Mouse (Mus musculus) activated CD4-positive, CD25-positive, alpha-beta regulatory T cell (primary cell): ENCODE results near the gene 1700047I17Rik2. TPM values are rescaled to one million over a fixed set of nuclear protein-coding genes. Genes with fewer than 3 reads are reported as not detected.

ENCODE experiments used
- polyA plus RNA-seq, 2 experiments: library from polyadenylated mRNA; unstranded; fragments of 100-300 nt; shearing (Covaris generic); gene quantifications; one replicate each; pipeline ENCODE4 v1.2.1; 2017

Gene 1700047I17Rik2
- not detected for polyA plus RNA-seq

GRCm38 (mm10) chr12:55199306-55199705, at the start of gene 1700047I17Rik2:
Gene 1700047I17Rik2 (plus strand): TSS chr12:55199592.

GRCm38 (mm10) chr12:55154559-55155448, 44.6 kb upstream of the 1700047I17Rik2 start, which contains the start of gene Srp54b:
Gene Srp54b (plus strand): TSS chr12:55155104.

GRCm38 (mm10) chr12:55229626-55230519, 30.5 kb downstream of the 1700047I17Rik2 start, which contains the start of gene Srp54c:
Gene Srp54c (plus strand): TSS chr12:55230168.

Other genes starting within 250 kb of the 1700047I17Rik2 start
- 1 to 10 TPM; 5.0 to 6.7 TPM for gene Gm20403, start 213.1 kb upstream of the 1700047I17Rik2 start, polyA plus RNA-seq
- 100 to 1,000 TPM; 140 to 152 TPM for gene Baz1a, start 185.2 kb upstream of the 1700047I17Rik2 start, polyA plus RNA-seq
- gene 2700097O09Rik, start 119.5 kb upstream of the 1700047I17Rik2 start, polyA plus RNA-seq: 10 to 100 TPM; 11.2 to 24.8 TPM
- 100 to 1,000 TPM; 134 to 148 TPM for gene Srp54a, start 119.3 kb upstream of the 1700047I17Rik2 start, polyA plus RNA-seq
- 10 to 100 TPM; 37.3 to 42.5 TPM for gene Fam177a, start 75.1 kb upstream of the 1700047I17Rik2 start, polyA plus RNA-seq
- gene Srp54b, start 44.5 kb upstream of the 1700047I17Rik2 start, polyA plus RNA-seq: 10 to 100 TPM; 28.8 to 37.8 TPM
- gene Srp54c, start 30.6 kb downstream of the 1700047I17Rik2 start, polyA plus RNA-seq: 10 to 100 TPM; 74.5 to 76.0 TPM
- gene 1110008L16Rik, start 100.0 kb downstream of the 1700047I17Rik2 start, polyA plus RNA-seq: 10 to 100 TPM in 1 of 2 experiments, 1 to 10 TPM in 1; 6.4 to 10.2 TPM
- 10 to 100 TPM; 19.5 to 20.7 TPM for gene Ppp2r3c, start 103.4 kb downstream of the 1700047I17Rik2 start, polyA plus RNA-seq
- 100 to 1,000 TPM; 316 to 404 TPM for gene Psma6, start 184.6 kb downstream of the 1700047I17Rik2 start, polyA plus RNA-seq